In the genomic region with DNA sequence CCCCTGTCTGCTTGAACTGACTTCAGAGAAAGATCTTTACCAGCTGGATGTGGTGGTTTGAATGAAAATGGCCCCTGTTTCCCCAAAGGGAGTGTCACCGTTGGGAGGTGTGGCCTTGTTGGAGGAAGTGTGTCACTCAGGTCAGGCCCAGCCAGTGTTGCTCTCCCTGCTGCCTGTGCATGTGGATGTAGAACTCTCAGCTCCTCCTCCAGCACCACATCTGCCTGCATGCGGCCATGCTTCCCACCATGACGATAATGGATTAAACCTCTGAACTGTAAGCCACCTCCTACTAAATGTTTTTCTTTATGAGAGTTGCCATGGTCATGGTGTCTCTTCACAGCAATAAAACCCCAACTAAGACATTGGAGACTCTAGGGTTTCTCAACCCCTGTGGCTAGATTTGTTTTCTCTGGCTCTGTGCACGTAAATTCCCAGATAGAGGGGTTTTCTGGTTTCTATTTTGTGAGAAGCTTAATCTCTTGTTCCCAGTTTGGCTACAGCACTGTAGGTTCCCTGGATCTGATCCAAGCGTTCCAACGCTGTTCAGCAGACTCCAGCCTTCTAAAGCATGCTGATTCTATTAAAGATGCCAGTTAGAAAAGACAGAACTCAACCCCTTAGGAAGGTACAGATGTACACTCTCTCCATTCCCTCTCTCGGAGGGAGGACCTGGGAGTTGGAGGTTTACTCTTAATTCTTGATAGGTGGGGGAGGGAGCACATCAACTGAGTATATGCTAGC, we compare ENCODE assay signal across 11 mouse cellular contexts.
DNase-seq lines count a peak whose midpoint lies in the region; ATAC-seq and TF ChIP-seq lines count a peak whose summit lies in the region.
"Had no signal": no experiment of that assay in that cellular context is flagged by ENCODE, and none has a peak within 500 bp of the region (broad histone marks: within the 10 kb centered on the region; RNA-seq: fewer than 3 reads in every experiment).

No protein-coding gene starts in this region.

- H3K36me3 ChIP-seq in hindbrain, embryonic 13.5 days = no peaks in the 10 kb centered on the region
- H3K36me3 ChIP-seq in hindbrain, embryonic 11.5 days (ENCODE audit: control insufficient read depth, insufficient read depth, low read length) = no peaks in the 10 kb centered on the region
- no peaks in the 10 kb centered on the region for H3K36me3 ChIP-seq in intestine, postnatal 0 days (ENCODE audit: control insufficient read depth, insufficient read depth)

- H3K9me3 ChIP-seq in hindbrain, embryonic 13.5 days = no peaks in the 10 kb centered on the region
- no peaks in the 10 kb centered on the region for H3K9me3 ChIP-seq in hindbrain, embryonic 11.5 days (ENCODE audit: control insufficient read depth, low read length)
- no peaks in the 10 kb centered on the region for H3K9me3 ChIP-seq in intestine, postnatal 0 days (ENCODE audit: control insufficient read depth)

- TF ChIP-seq CTCF in intestine, postnatal 0 days (IDR thresholded peaks at IDR 0.05; ENCODE audit: low read depth) = no peak

- no peak for DNase-seq in hindbrain, embryonic 11.5 days (ENCODE audit: low spot score)
- peak; percentile 7 for DNase-seq in ES-CJ7 (ENCODE audit: low read depth, low spot score)
- peak; percentile 0 for DNase-seq in fibroblast of lung, adult 2 months (ENCODE audit: low read depth)
- DNase-seq in left cerebral cortex, postnatal 25 days (ENCODE audit: low spot score in 2 of 2) = peak; percentile 56 to 63
- no peak for DNase-seq in gastrocnemius, postnatal 14 days
- DNase-seq in adrenal gland, postnatal 25 days = no peak
- DNase-seq: lung, postnatal 36 days; spleen, adult 18-20 months had no signal

- no peak overlapping the region for H3K4me2 ChIP-seq in hindbrain, embryonic 13.5 days
- no peak overlapping the region for H3K4me2 ChIP-seq in hindbrain, embryonic 11.5 days (replicated peaks; ENCODE audit: low read depth, low read length)
- no peak overlapping the region for H3K4me2 ChIP-seq in intestine, postnatal 0 days (replicated peaks; ENCODE audit: low read depth)

- H3K27ac ChIP-seq in hindbrain, embryonic 13.5 days = 0 out of 2 replicates have a peak overlapping the region, but pooled peaks have one; percentile 19
- no peak overlapping the region for H3K27ac ChIP-seq in hindbrain, embryonic 11.5 days (ENCODE audit: low read depth, low read length)
- no peak overlapping the region for H3K27ac ChIP-seq in intestine, postnatal 0 days (ENCODE audit: low read depth, low read length)

- intact Hi-C loops in left cerebral cortex, postnatal 25 days (cut with DNase I) = no loop called here
- intact Hi-C loops in gastrocnemius, postnatal 14 days (cut with DNase I; ENCODE audit: low total_unique reads) = no loop called here

- H3K4me1 ChIP-seq in hindbrain, embryonic 13.5 days (replicated peaks) = 0 out of 2 replicates have a peak, but pooled peaks cover under 1% of the 10 kb centered on the region
- H3K4me1 ChIP-seq in hindbrain, embryonic 11.5 days (replicated peaks; ENCODE audit: control insufficient read depth, insufficient read depth, low read length) = no peaks in the 10 kb centered on the region
- H3K4me1 ChIP-seq in intestine, postnatal 0 days (replicated peaks; ENCODE audit: control insufficient read depth, insufficient read depth, low read length) = no peaks in the 10 kb centered on the region

- WGBS in hindbrain, embryonic 13.5 days = 71% methylated on average over 7 of the region's 7 CpGs
- WGBS in hindbrain, embryonic 11.5 days = 80% methylated on average over 7 of the region's 7 CpGs
- 84% methylated on average over 7 of the region's 7 CpGs for WGBS in intestine, postnatal 0 days

- H3K9ac ChIP-seq in hindbrain, embryonic 13.5 days = no peak overlapping the region
- no peak overlapping the region for H3K9ac ChIP-seq in hindbrain, embryonic 11.5 days (ENCODE audit: low read depth, low read length)
- H3K9ac ChIP-seq in intestine, postnatal 0 days (ENCODE audit: low read depth, low read length) = no peak overlapping the region

- no peak overlapping the region for H3K4me3 ChIP-seq in hindbrain, embryonic 13.5 days
- H3K4me3 ChIP-seq in hindbrain, embryonic 11.5 days (ENCODE audit: low read depth, low read length) = no peak overlapping the region
- H3K4me3 ChIP-seq in intestine, postnatal 0 days (ENCODE audit: low read depth, low read length) = no peak overlapping the region

- ATAC-seq in hindbrain, embryonic 13.5 days (ENCODE audit: low FRiP score) = no peak
- ATAC-seq in hindbrain, embryonic 11.5 days (ENCODE audit: low FRiP score) = no peak
- no peak for ATAC-seq in intestine, postnatal 0 days
- ATAC-seq: inflammation-experienced regulatory T-cells, adult 6 months had no signal

- H3K27me3 ChIP-seq in hindbrain, embryonic 13.5 days = no peaks in the 10 kb centered on the region
- H3K27me3 ChIP-seq in hindbrain, embryonic 11.5 days (ENCODE audit: control insufficient read depth, insufficient read depth, low read length) = no peaks in the 10 kb centered on the region
- H3K27me3 ChIP-seq in intestine, postnatal 0 days (replicated peaks; ENCODE audit: control insufficient read depth, insufficient read depth, low read length) = no peaks in the 10 kb centered on the region

Comparison
In these comparisons a context has a peak if more than half of its experiments do, and no peak if none do; other contexts are left out.
1. DNase-seq: peak in ES-CJ7 (single experiment), fibroblast of lung, adult 2 months (single experiment) and left cerebral cortex, postnatal 25 days (2 of 2); none in hindbrain, embryonic 11.5 days (single experiment), gastrocnemius, postnatal 14 days (single experiment) and adrenal gland, postnatal 25 days (single experiment).